Mouse (Mus musculus): ENCODE data around the gene Fam213b.

- TF ChIP-seq CTCF (IDR thresholded peaks at IDR 0.05; ENCODE audit: low read depth), result no peak
- no peak for TF ChIP-seq EP300 (IDR thresholded peaks at IDR 0.05; ENCODE audit: low read depth)
Measured at GRCm38 (mm10) chr4:154856480-154856837, 42.5 kb downstream of the Fam213b start.

All from liver, embryonic 14.5 days (tissue).